Mouse (Mus musculus): ENCODE data around the gene Olfr508. TPM values are rescaled to one million over a fixed set of nuclear protein-coding genes. Genes with fewer than 3 reads are reported as not detected.

The Olfr508 gene
- polyA plus RNA-seq, 2 experiments, result not detected

GRCm38 (mm10) chr7:108678886-108679285 is 49.1 kb downstream of the Olfr508 start:
- no peaks in the 10 kb centered on the region for H3K4me1 ChIP-seq (replicated peaks; ENCODE audit: control insufficient read depth in 2 of 2, insufficient read depth in 2 of 2, low read length in 1 of 2)
- H3K27me3 ChIP-seq (ENCODE audit: control insufficient read depth, insufficient read depth, low read length), result no peaks in the 10 kb centered on the region
- TF ChIP-seq EP300 (IDR thresholded peaks at IDR 0.05; ENCODE audit: low read depth) (no peak), CTCF (IDR thresholded peaks at IDR 0.05; ENCODE audit: low read depth) (no peak)
- ATAC-seq (ENCODE audit: insufficient read depth), result no peak
- no peak overlapping the region for H3K4me2 ChIP-seq (ENCODE audit: low read depth)
- no peaks in the 10 kb centered on the region for H3K9me3 ChIP-seq (ENCODE audit: control insufficient read depth, low read length)
- H3K27ac ChIP-seq, result no peak overlapping the region
- 53% methylated on average over 4 of the region's 4 CpGs for WGBS (ENCODE audit: insufficient replicate concordance)
- no peak for DNase-seq (ENCODE audit: low read depth in 3 of 3, low spot score in 3 of 3)
- no peak overlapping the region for H3K4me3 ChIP-seq (ENCODE audit: insufficient read depth in 1 of 2, low read depth in 2 of 2, low read length in 2 of 2)
- H3K9ac ChIP-seq (replicated peaks), result no peak overlapping the region
- H3K36me3 ChIP-seq (replicated peaks; ENCODE audit: control insufficient read depth, insufficient read depth, low read depth), result no peaks in the 10 kb centered on the region

Other genes with a start within 250 kb of the Olfr508 start
- not detected in 2 replicates for gene Olfr495, start 236.8 kb upstream of the Olfr508 start, polyA plus RNA-seq (2012; rRNA removed)
- gene Olfr495, start 236.8 kb upstream of the Olfr508 start, polyA plus RNA-seq (2014; fragmentation: Nextera tagmentation; extraction: Ambion mirVana), result not detected in 2 replicates
- not detected in 2 replicates for gene Olfr497, start 209.6 kb upstream of the Olfr508 start, polyA plus RNA-seq (2012; rRNA removed)
- not detected in 2 replicates for gene Olfr497, start 209.6 kb upstream of the Olfr508 start, polyA plus RNA-seq (2014; fragmentation: Nextera tagmentation; extraction: Ambion mirVana)
- not detected in 2 replicates for gene Olfr498, start 164.7 kb upstream of the Olfr508 start, polyA plus RNA-seq (2012; rRNA removed)
- gene Olfr498, start 164.7 kb upstream of the Olfr508 start, polyA plus RNA-seq (2014; fragmentation: Nextera tagmentation; extraction: Ambion mirVana), result not detected in 2 replicates
- not detected in 2 replicates for gene Olfr502, start 104.9 kb upstream of the Olfr508 start, polyA plus RNA-seq (2012; rRNA removed)
- gene Olfr502, start 104.9 kb upstream of the Olfr508 start, polyA plus RNA-seq (2014; fragmentation: Nextera tagmentation; extraction: Ambion mirVana), result not detected in 2 replicates
- gene Olfr503, start 85.5 kb upstream of the Olfr508 start, polyA plus RNA-seq (2012; rRNA removed), result not detected in 2 replicates
- gene Olfr503, start 85.5 kb upstream of the Olfr508 start, polyA plus RNA-seq (2014; fragmentation: Nextera tagmentation; extraction: Ambion mirVana), result not detected in 2 replicates
- not detected in 2 replicates for gene Olfr504, start 64.2 kb upstream of the Olfr508 start, polyA plus RNA-seq (2012; rRNA removed)
- not detected in 2 replicates for gene Olfr504, start 64.2 kb upstream of the Olfr508 start, polyA plus RNA-seq (2014; fragmentation: Nextera tagmentation; extraction: Ambion mirVana)
- gene Olfr506, start 19.2 kb upstream of the Olfr508 start, polyA plus RNA-seq (2012; rRNA removed), result not detected in 2 replicates
- not detected in 2 replicates for gene Olfr506, start 19.2 kb upstream of the Olfr508 start, polyA plus RNA-seq (2014; fragmentation: Nextera tagmentation; extraction: Ambion mirVana)
- gene Olfr507, start 8.2 kb upstream of the Olfr508 start, polyA plus RNA-seq (2012; rRNA removed), result not detected in 2 replicates
- gene Olfr507, start 8.2 kb upstream of the Olfr508 start, polyA plus RNA-seq (2014; fragmentation: Nextera tagmentation; extraction: Ambion mirVana), result not detected in 2 replicates
- gene Olfr509, start 21.9 kb downstream of the Olfr508 start, polyA plus RNA-seq (2012; rRNA removed), result not detected in 2 replicates
- not detected in 2 replicates for gene Olfr509, start 21.9 kb downstream of the Olfr508 start, polyA plus RNA-seq (2014; fragmentation: Nextera tagmentation; extraction: Ambion mirVana)
- not detected in 2 replicates for gene Olfr510, start 36.4 kb downstream of the Olfr508 start, polyA plus RNA-seq (2012; rRNA removed)
- not detected in 2 replicates for gene Olfr510, start 36.4 kb downstream of the Olfr508 start, polyA plus RNA-seq (2014; fragmentation: Nextera tagmentation; extraction: Ambion mirVana)
- not detected in 2 replicates for gene Olfr512, start 83.3 kb downstream of the Olfr508 start, polyA plus RNA-seq (2012; rRNA removed)
- not detected in 2 replicates for gene Olfr512, start 83.3 kb downstream of the Olfr508 start, polyA plus RNA-seq (2014; fragmentation: Nextera tagmentation; extraction: Ambion mirVana)
- gene Olfr513, start 121.0 kb downstream of the Olfr508 start, polyA plus RNA-seq (2012; rRNA removed), result not detected in 2 replicates
- not detected in 2 replicates for gene Olfr513, start 121.0 kb downstream of the Olfr508 start, polyA plus RNA-seq (2014; fragmentation: Nextera tagmentation; extraction: Ambion mirVana)
- not detected in 2 replicates for gene Olfr514, start 196.0 kb downstream of the Olfr508 start, polyA plus RNA-seq (2012; rRNA removed)
- not detected in 2 replicates for gene Olfr514, start 196.0 kb downstream of the Olfr508 start, polyA plus RNA-seq (2014; fragmentation: Nextera tagmentation; extraction: Ambion mirVana)
- not detected in 2 replicates for gene Olfr516, start 220.5 kb downstream of the Olfr508 start, polyA plus RNA-seq (2012; rRNA removed)
- not detected in 2 replicates for gene Olfr516, start 220.5 kb downstream of the Olfr508 start, polyA plus RNA-seq (2014; fragmentation: Nextera tagmentation; extraction: Ambion mirVana)
- not detected in 2 replicates for gene Olfr517, start 242.4 kb downstream of the Olfr508 start, polyA plus RNA-seq (2012; rRNA removed)
- not detected in 2 replicates for gene Olfr517, start 242.4 kb downstream of the Olfr508 start, polyA plus RNA-seq (2014; fragmentation: Nextera tagmentation; extraction: Ambion mirVana)

Data from liver, embryonic 14.5 days (tissue).